Mouse (Mus musculus) CH12.LX (cell line): Measurements from ENCODE around the gene Pck2.

Source experiments
- CHD2 ChIP-seq: IDR thresholded peaks from 2 replicates; pipeline ENCODE4 v1.6.1; 2011; ENCODE audit warnings: low read length, improper control_type of control experiment
- EP300 ChIP-seq: IDR thresholded peaks from 2 replicates; pipeline ENCODE4 v1.6.1; 2011; ENCODE audit warnings: low read length, improper control_type of control experiment
- HCFC1 ChIP-seq: IDR thresholded peaks from 2 replicates; pipeline ENCODE4 v1.6.1; 2012; ENCODE audit warnings: low read depth, mild to moderate bottlenecking, inconsistent platforms, low read length, improper control_type of control experiment
- NRF1 ChIP-seq: IDR thresholded peaks from 2 replicates; pipeline ENCODE4 v1.6.1; 2014; ENCODE audit warnings: low read depth, mild to moderate bottlenecking, inconsistent platforms, low read length, improper control_type of control experiment, moderate library complexity
- SMC3 ChIP-seq: IDR thresholded peaks from 2 replicates; pipeline ENCODE4 v1.6.1; 2011; ENCODE audit warnings: low read depth, low read length, improper control_type of control experiment

DNA sequence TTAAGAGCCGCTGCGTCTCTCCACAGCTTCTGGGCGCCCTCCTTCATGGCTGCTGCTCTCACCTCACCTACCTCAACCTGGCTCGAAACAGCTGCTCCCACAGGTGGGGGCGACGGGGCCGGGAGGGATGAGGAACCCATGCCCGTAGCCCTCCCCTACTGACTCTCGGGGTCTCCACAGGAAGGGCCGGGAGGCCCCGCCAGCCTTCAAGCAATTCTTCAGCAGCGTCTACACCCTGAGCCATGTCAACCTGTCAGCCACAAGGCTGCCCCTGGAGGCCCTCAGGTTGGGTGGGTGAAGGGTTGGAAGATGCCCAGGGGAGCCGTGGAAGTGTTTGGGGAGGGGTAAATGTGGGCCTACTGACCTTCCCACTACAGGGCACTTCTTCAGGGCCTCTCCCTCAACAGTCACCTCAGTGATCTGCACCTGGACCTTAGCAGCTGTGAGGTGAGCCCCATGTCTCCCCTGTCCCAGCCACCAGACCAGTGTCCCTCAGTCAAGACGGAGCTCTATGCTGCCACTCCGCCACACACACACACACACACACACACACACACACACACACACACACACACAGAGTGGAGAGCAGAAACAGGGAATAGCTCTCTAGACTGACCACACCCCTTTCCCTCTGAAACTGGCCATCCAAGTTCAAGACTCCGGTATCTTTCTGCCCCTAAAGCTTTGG is 43.2 kb upstream of the Pck2 start:
- TF ChIP-seq CHD2: no peak
- TF ChIP-seq HCFC1: no peak
- no peak for TF ChIP-seq NRF1
- TF ChIP-seq EP300: no peak
- no peak for TF ChIP-seq SMC3
